Mouse (Mus musculus): ENCODE results near the gene Pdxk.

DNA sequence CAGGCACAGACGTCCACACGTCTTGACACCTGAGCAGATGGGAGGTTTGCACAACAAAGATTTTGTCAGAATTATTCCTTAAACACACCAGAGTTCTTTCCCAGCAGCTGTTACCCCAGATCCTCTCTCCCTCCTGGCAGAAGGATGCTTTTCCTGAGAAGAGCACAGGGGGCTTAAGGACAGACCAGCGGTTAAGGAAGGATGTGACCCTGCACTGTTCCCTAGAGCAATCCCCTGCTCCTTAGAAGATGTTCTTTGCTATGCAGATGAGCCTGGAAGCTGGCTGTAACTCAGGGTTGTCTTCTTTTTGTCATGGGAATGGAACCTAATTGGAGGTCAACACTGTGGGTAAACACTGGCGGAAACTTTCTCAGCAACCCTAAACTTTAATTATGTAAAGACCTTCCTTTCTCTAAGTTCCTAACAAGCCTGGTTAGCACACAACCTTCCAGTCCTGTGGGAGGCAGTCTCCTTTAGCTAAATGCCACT, 73.7 kb downstream of the Pdxk start:
- TF ChIP-seq POLR2A (IDR thresholded peaks at IDR 0.05; ENCODE audit: extremely low read depth, insufficient read depth, low read length) (no peak), CTCF (IDR thresholded peaks at IDR 0.05; ENCODE audit: extremely low read depth, insufficient read depth, low read length) (no peak)
